Mouse (Mus musculus) small intestine, adult 2 months (tissue): ENCODE results near the gene Baiap2l2.

ENCODE experiments used
- CTCF ChIP-seq: fragments of 200-500 bp; IDR thresholded peaks from 2 replicates; pipeline ENCODE4 v1.5.1; 2012; ENCODE audit warnings: low read depth, mild to moderate bottlenecking, control low read depth, inconsistent platforms, low read length, moderate library complexity, mixed read lengths; ENCODE audit not compliant: insufficient replicate concordance, insufficient read length; ENCODE audit errors: extremely low read depth
- POLR2A ChIP-seq: fragments of 200-500 bp; IDR thresholded peaks from 2 replicates; pipeline ENCODE4 v1.6.1; 2012; ENCODE audit warnings: low read depth, mild to moderate bottlenecking, control low read depth, inconsistent platforms, low read length, moderate library complexity

DNA sequence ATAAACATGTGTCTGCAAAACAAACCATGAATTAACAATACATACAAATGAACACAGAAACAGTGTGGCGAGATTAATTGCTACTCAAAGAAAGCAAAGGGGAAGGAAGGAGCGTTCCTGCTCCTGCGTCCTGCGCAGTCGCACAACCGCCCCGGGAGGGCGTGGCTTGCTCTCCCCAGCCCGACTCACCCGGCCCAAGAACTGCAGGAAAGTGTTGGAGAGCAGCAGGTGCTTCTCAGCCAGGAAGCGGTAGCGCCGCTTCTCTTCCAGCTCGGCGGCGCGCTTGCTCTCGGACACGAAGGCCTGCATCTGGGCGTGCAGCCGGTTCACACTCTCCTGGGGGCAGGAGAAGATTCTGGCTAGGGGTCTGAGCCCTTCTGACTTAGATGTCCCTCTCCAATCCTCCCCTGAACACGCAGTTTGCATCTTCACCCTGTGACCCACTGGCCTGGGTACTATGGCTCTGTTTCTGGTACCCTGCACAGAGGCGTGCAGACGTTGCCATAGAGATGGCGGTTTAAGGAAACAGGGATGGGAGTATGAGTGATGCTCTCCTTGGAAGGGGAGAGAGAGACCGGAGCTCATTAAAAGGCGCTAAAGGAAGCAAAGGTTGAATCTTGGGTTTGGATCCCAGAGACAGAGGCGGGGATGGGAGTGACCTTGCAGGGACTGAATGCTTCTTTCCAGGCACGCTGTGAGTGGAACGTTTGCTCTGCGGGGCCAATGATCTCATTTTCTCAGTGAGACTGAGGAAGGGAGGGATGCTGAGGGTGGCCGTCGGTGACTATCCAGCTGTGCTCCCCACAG is 14.8 kb downstream of the Baiap2l2 start:
- no peak for TF ChIP-seq CTCF
- peak; percentile 46; the same call in 1 of the 2 replicates for TF ChIP-seq POLR2A
